Mouse (Mus musculus) brain, embryonic 18.5 days (tissue): ENCODE data around the gene Tenm3.
"Not testable (repeated sequence)": the region's sequence is repeated elsewhere in the genome, so short reads cannot be mapped to it uniquely, and the experiment has no call there.

ENCODE experiments used
- DNase-seq: peaks from one replicate; pipeline ENCODE4 v3.0.0-alpha.2; 2012; ENCODE audit warnings: low read depth, low spot score

The Tenm3 gene

GRCm38 (mm10) chr8:48211931-48212330 lies 631.8 kb downstream of the Tenm3 start:
- no peak for DNase-seq

- no peak for DNase-seq
These were observed 636.2 kb downstream of the Tenm3 start for GRCm38 (mm10) chr8:48207567-48207966.

- DNase-seq, result no peak
These were observed 636.8 kb downstream of the Tenm3 start for GRCm38 (mm10) chr8:48206922-48207321.

GRCm38 (mm10) chr8:48204838-48205345 lies 638.9 kb downstream of the Tenm3 start:
- DNase-seq, result no peak

- DNase-seq, result no peak
These were observed 639.5 kb downstream of the Tenm3 start for GRCm38 (mm10) chr8:48204114-48204837.

- DNase-seq, result no peak
These were observed 640.1 kb downstream of the Tenm3 start for GRCm38 (mm10) chr8:48203611-48204010.

GRCm38 (mm10) chr8:48203161-48203560 lies 640.6 kb downstream of the Tenm3 start:
- DNase-seq, result no peak

- DNase-seq, result no peak
These were observed 641.1 kb downstream of the Tenm3 start for GRCm38 (mm10) chr8:48202632-48203031.

GRCm38 (mm10) chr8:48199171-48199570 lies 644.6 kb downstream of the Tenm3 start:
- DNase-seq, result no peak

GRCm38 (mm10) chr8:48195971-48196370 lies 647.8 kb downstream of the Tenm3 start:
- no peak for DNase-seq

- no peak for DNase-seq
These were observed 655.2 kb downstream of the Tenm3 start for GRCm38 (mm10) chr8:48188586-48188985.

GRCm38 (mm10) chr8:48183758-48184157 lies 660.0 kb downstream of the Tenm3 start:
- no peak for DNase-seq

GRCm38 (mm10) chr8:48181000-48181399 lies 662.8 kb downstream of the Tenm3 start:
- DNase-seq, result no peak

GRCm38 (mm10) chr8:48180146-48180545 lies 663.6 kb downstream of the Tenm3 start:
- not testable (repeated sequence) for DNase-seq

- no peak for DNase-seq
These were observed 664.8 kb downstream of the Tenm3 start for GRCm38 (mm10) chr8:48178993-48179392.

GRCm38 (mm10) chr8:48177876-48178275 lies 665.9 kb downstream of the Tenm3 start:
- no peak for DNase-seq
